Mouse (Mus musculus): ENCODE measurements around the gene Flrt3.

GRCm38 (mm10) chr2:140704146-140704545 is 32.9 kb upstream of the Flrt3 start:
- TF ChIP-seq CTCF (IDR thresholded peaks at IDR 0.05; ENCODE audit: insufficient read depth, low read length) (no peak), POLR2A (IDR thresholded peaks at IDR 0.05; ENCODE audit: borderline replicate concordance, extremely low read depth, low read depth, low read length) (no peak)

Data from lung, adult 2 months (tissue).